Mouse (Mus musculus): ENCODE results near the gene 1110017D15Rik. TPM values are rescaled to one million over a fixed set of nuclear protein-coding genes. Genes with fewer than 3 reads are reported as not detected.

1110017D15Rik gene
- polyA plus RNA-seq, 2 experiments, result not detected

GRCm38 (mm10) chr4:41507998-41508397 lies 9.1 kb downstream of the 1110017D15Rik start:
- Histone ChIP-seq H3K27me3 (ENCODE audit: control insufficient read depth, insufficient read depth, low read length) (peaks cover 13% of the 10 kb centered on the region), H3K4me3 (ENCODE audit: insufficient read depth in 1 of 2, low read depth in 2 of 2, low read length in 2 of 2) (no peak overlapping the region), H3K27ac (no peak overlapping the region), H3K4me2 (ENCODE audit: low read depth) (no peak overlapping the region), H3K36me3 (replicated peaks; ENCODE audit: control insufficient read depth, insufficient read depth, low read depth) (no peaks in the 10 kb centered on the region), H3K9me3 (ENCODE audit: control insufficient read depth, low read length) (no peaks in the 10 kb centered on the region), H3K9ac (replicated peaks) (no peak overlapping the region), H3K4me1 (replicated peaks; ENCODE audit: control insufficient read depth in 2 of 2, insufficient read depth in 2 of 2, low read length in 1 of 2) (peaks cover 0 to 12% of the 10 kb centered on the region in 2 experiments; a peak in 3 of 4 replicates)
- TF ChIP-seq CTCF (IDR thresholded peaks at IDR 0.05; ENCODE audit: low read depth) (no peak), EP300 (IDR thresholded peaks at IDR 0.05; ENCODE audit: low read depth) (no peak)
- WGBS (ENCODE audit: insufficient replicate concordance), result 41% methylated on average over 7 of the region's 7 CpGs
- DNase-seq (ENCODE audit: low read depth in 3 of 3, low spot score in 3 of 3) (no peak), ATAC-seq (ENCODE audit: insufficient read depth) (no peak)

- Histone ChIP-seq H3K27me3 (ENCODE audit: control insufficient read depth, insufficient read depth, low read length) (peaks cover 14% of the 10 kb centered on the region), H3K4me3 (ENCODE audit: insufficient read depth in 1 of 2, low read depth in 2 of 2, low read length in 2 of 2) (peak overlapping the region; percentile 28 to 41), H3K9me3 (ENCODE audit: control insufficient read depth, low read length) (no peaks in the 10 kb centered on the region), H3K27ac (no peak overlapping the region), H3K4me1 (replicated peaks; ENCODE audit: control insufficient read depth in 2 of 2, insufficient read depth in 2 of 2, low read length in 1 of 2) (peaks cover 0 to 16% of the 10 kb centered on the region in 2 experiments; a peak in 3 of 4 replicates), H3K4me2 (ENCODE audit: low read depth) (peak overlapping the region; percentile 67), H3K36me3 (replicated peaks; ENCODE audit: control insufficient read depth, insufficient read depth, low read depth) (no peaks in the 10 kb centered on the region), H3K9ac (replicated peaks) (0 out of 2 replicates have a peak overlapping the region, but pooled peaks have one; percentile 9)
- TF ChIP-seq CTCF (IDR thresholded peaks at IDR 0.05; ENCODE audit: low read depth) (no peak), EP300 (IDR thresholded peaks at IDR 0.05; ENCODE audit: low read depth) (no peak)
- WGBS (ENCODE audit: insufficient replicate concordance), result 8% methylated on average over 22 of the region's 22 CpGs
- no peak for DNase-seq (ENCODE audit: low read depth in 3 of 3, low spot score in 3 of 3)
- ATAC-seq (ENCODE audit: insufficient read depth), result no peak
These were observed 9.7 kb downstream of the 1110017D15Rik start for GRCm38 (mm10) chr4:41507326-41507924.

- H3K27ac ChIP-seq, result no peak overlapping the region
- H3K36me3 ChIP-seq (replicated peaks; ENCODE audit: control insufficient read depth, insufficient read depth, low read depth), result no peaks in the 10 kb centered on the region
- peaks cover 0 to 18% of the 10 kb centered on the region in 2 experiments; a peak in 3 of 4 replicates for H3K4me1 ChIP-seq (replicated peaks; ENCODE audit: control insufficient read depth in 2 of 2, insufficient read depth in 2 of 2, low read length in 1 of 2)
- ATAC-seq (ENCODE audit: insufficient read depth), result peak; percentile 48
- DNase-seq (ENCODE audit: low read depth in 3 of 3, low spot score in 3 of 3), result peak; percentile 53 to 54 (median 54)
- H3K27me3 ChIP-seq (ENCODE audit: control insufficient read depth, insufficient read depth, low read length), result peaks cover 19% of the 10 kb centered on the region
- H3K4me3 ChIP-seq (ENCODE audit: insufficient read depth in 1 of 2, low read depth in 2 of 2, low read length in 2 of 2), result peak overlapping the region; percentile 41 to 46
- peak overlapping the region; percentile 67 for H3K4me2 ChIP-seq (ENCODE audit: low read depth)
- WGBS (ENCODE audit: insufficient replicate concordance), result under 1% methylated on average over 29 of the region's 29 CpGs
- H3K9me3 ChIP-seq (ENCODE audit: control insufficient read depth, low read length), result no peaks in the 10 kb centered on the region
- 0 out of 2 replicates have a peak overlapping the region, but pooled peaks have one; percentile 9 for H3K9ac ChIP-seq (replicated peaks)
- TF ChIP-seq CTCF (IDR thresholded peaks at IDR 0.05; ENCODE audit: low read depth) (peak; percentile 47), EP300 (IDR thresholded peaks at IDR 0.05; ENCODE audit: low read depth) (no peak)
These were observed 10.2 kb downstream of the 1110017D15Rik start for GRCm38 (mm10) chr4:41506906-41507305.

GRCm38 (mm10) chr4:41506156-41506555 lies 11.0 kb downstream of the 1110017D15Rik start:
- DNase-seq (ENCODE audit: low read depth in 3 of 3, low spot score in 3 of 3) (peak; percentile 32 to 40 (median 36)), ATAC-seq (ENCODE audit: insufficient read depth) (no peak)
- Histone ChIP-seq H3K27me3 (ENCODE audit: control insufficient read depth, insufficient read depth, low read length) (peaks cover 24% of the 10 kb centered on the region), H3K9ac (replicated peaks) (no peak overlapping the region), H3K9me3 (ENCODE audit: control insufficient read depth, low read length) (no peaks in the 10 kb centered on the region), H3K4me1 (replicated peaks; ENCODE audit: control insufficient read depth in 2 of 2, insufficient read depth in 2 of 2, low read length in 1 of 2) (peaks cover 0 to 18% of the 10 kb centered on the region in 2 experiments; a peak in 3 of 4 replicates), H3K27ac (no peak overlapping the region), H3K36me3 (replicated peaks; ENCODE audit: control insufficient read depth, insufficient read depth, low read depth) (no peaks in the 10 kb centered on the region), H3K4me3 (ENCODE audit: insufficient read depth in 1 of 2, low read depth in 2 of 2, low read length in 2 of 2) (peak overlapping the region in 1 of 2 experiments; percentile 46; a peak in 1 of 4 replicates), H3K4me2 (ENCODE audit: low read depth) (peak overlapping the region; percentile 67)
- peak; percentile 80 for TF ChIP-seq CTCF (IDR thresholded peaks at IDR 0.05; ENCODE audit: low read depth)
- no peak for TF ChIP-seq EP300 (IDR thresholded peaks at IDR 0.05; ENCODE audit: low read depth)
- 10% methylated on average over 13 of the region's 13 CpGs for WGBS (ENCODE audit: insufficient replicate concordance)

- Histone ChIP-seq H3K27ac (no peak overlapping the region), H3K4me2 (ENCODE audit: low read depth) (no peak overlapping the region), H3K4me3 (ENCODE audit: insufficient read depth in 1 of 2, low read depth in 2 of 2, low read length in 2 of 2) (no peak overlapping the region), H3K9ac (replicated peaks) (no peak overlapping the region), H3K27me3 (ENCODE audit: control insufficient read depth, insufficient read depth, low read length) (peaks cover 34% of the 10 kb centered on the region), H3K4me1 (replicated peaks; ENCODE audit: control insufficient read depth in 2 of 2, insufficient read depth in 2 of 2, low read length in 1 of 2) (peaks cover 0 to 18% of the 10 kb centered on the region in 2 experiments; a peak in 3 of 4 replicates), H3K9me3 (ENCODE audit: control insufficient read depth, low read length) (no peaks in the 10 kb centered on the region), H3K36me3 (replicated peaks; ENCODE audit: control insufficient read depth, insufficient read depth, low read depth) (no peaks in the 10 kb centered on the region)
- ATAC-seq (ENCODE audit: insufficient read depth), result no peak
- no peak for DNase-seq (ENCODE audit: low read depth in 3 of 3, low spot score in 3 of 3)
- TF ChIP-seq EP300 (IDR thresholded peaks at IDR 0.05; ENCODE audit: low read depth), result no peak
- peak; percentile 70 for TF ChIP-seq CTCF (IDR thresholded peaks at IDR 0.05; ENCODE audit: low read depth)
- WGBS (ENCODE audit: insufficient replicate concordance), result 47% methylated on average over 11 of the region's 11 CpGs
These were observed 12.0 kb downstream of the 1110017D15Rik start for GRCm38 (mm10) chr4:41505131-41505551.

All from liver, embryonic 14.5 days (tissue).